Mouse (Mus musculus): ENCODE results near the gene AL731706.1. TPM values are rescaled to one million over a fixed set of nuclear protein-coding genes. Genes with fewer than 3 reads are reported as not detected.
"Not testable (repeated sequence)": the region's sequence is repeated elsewhere in the genome, so short reads cannot be mapped to it uniquely, and the experiment has no call there.

Gene AL731706.1
- polyA plus RNA-seq, 1 experiment from 2014 or later: 44.0 TPM

DNA sequence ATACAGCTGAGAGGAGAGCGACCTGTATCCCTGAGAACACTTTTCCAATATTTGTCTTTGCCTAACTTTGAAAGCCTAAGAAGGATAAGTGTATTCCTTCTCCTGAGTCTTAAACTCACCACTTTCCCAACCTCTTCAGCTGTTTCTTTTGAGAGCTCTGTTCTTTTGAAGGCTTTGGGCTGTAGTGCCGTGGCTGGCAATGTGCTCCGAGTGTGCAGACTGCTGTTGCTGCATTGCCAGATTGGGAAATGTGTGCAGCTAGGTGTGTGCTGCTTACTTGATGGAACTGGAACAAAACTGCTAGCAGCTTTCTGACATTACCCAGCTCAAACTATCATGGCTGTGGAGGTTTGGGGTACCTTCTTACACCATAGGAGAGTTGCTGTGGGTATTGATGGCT, 21.8 kb upstream of the AL731706.1 start:
- Histone ChIP-seq H3K9ac (ENCODE audit: low read depth, low read length) (no peak overlapping the region), H3K27ac (ENCODE audit: low read depth, low read length) (no peak overlapping the region), H3K4me3 (ENCODE audit: low read depth, low read length) (no peak overlapping the region), H3K4me2 (no peak overlapping the region), H3K9me3 (replicated peaks; ENCODE audit: control insufficient read depth, low read length) (no peaks in the 10 kb centered on the region), H3K36me3 (ENCODE audit: control insufficient read depth, insufficient read depth, low read length) (no peaks in the 10 kb centered on the region), H3K27me3 (ENCODE audit: control insufficient read depth, insufficient read depth, low read length) (no peaks in the 10 kb centered on the region), H3K4me1 (ENCODE audit: control insufficient read depth, insufficient read depth, low read length) (peaks cover 5% of the 10 kb centered on the region; the same call in 1 of the 2 replicates)
- WGBS (ENCODE audit: insufficient replicate concordance): 79% methylated on average over 3 of the region's 3 CpGs
- ATAC-seq (replicated peaks; ENCODE audit: insufficient number of reproducible peaks, low FRiP score, low TSS enrichment): no peak

DNA sequence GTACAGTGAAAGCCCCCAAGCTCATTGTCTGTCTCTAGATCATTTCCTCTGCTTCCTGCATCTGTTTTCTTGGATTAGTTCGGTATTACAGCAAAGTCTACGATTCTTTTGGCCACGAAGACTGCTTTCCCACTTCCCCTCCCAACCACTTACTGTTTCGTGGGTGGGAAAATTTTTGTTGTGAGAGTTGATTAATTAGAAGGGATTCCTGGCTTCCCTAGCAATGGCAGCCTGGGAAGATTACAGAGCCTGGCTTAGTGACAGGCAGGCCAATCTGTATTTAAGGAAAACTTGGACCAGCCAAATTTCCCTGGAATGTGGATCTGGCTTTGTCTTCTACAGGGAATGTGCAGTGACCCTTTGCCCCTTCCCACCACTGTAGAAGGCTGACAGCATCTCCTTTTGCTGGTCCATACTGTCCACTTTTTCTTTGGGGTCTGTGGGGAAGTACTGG, 20.8 kb upstream of the AL731706.1 start:
- H3K27me3 ChIP-seq (ENCODE audit: control insufficient read depth, insufficient read depth, low read length): no peaks in the 10 kb centered on the region
- H3K36me3 ChIP-seq (ENCODE audit: control insufficient read depth, insufficient read depth, low read length): no peaks in the 10 kb centered on the region
- H3K9me3 ChIP-seq (replicated peaks; ENCODE audit: control insufficient read depth, low read length): no peaks in the 10 kb centered on the region
- H3K4me1 ChIP-seq (ENCODE audit: control insufficient read depth, insufficient read depth, low read length): peaks cover 5% of the 10 kb centered on the region; the same call in 1 of the 2 replicates
- no peak overlapping the region for H3K27ac ChIP-seq (ENCODE audit: low read depth, low read length)
- WGBS (ENCODE audit: insufficient replicate concordance): 34% methylated on average over 4 of the region's 4 CpGs
- H3K4me3 ChIP-seq (ENCODE audit: low read depth, low read length): no peak overlapping the region
- H3K9ac ChIP-seq (ENCODE audit: low read depth, low read length): no peak overlapping the region
- ATAC-seq (replicated peaks; ENCODE audit: insufficient number of reproducible peaks, low FRiP score, low TSS enrichment): no peak
- H3K4me2 ChIP-seq: no peak overlapping the region

DNA sequence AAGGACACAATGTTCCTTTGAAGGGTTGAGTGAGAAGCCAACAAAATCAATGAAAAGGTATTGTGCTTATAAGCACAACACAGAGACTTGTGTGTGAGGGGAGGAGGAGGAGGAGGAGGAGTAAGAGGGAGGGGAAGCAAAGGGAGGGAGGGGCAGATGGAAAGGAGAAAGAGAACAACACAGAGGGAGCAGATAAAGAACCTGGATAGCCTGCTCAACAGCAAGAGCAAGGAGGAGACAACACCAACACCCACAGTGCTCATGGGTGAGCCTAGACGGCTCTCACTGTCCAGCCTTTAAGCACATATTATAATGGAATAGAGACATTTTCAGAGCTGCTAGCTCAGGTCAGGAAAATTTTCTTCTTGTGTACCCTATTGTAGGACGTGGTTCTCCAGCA, 18.1 kb upstream of the AL731706.1 start:
- H3K4me3 ChIP-seq (ENCODE audit: low read depth, low read length): no peak overlapping the region
- no peak overlapping the region for H3K4me2 ChIP-seq
- peaks cover 5% of the 10 kb centered on the region; the same call in 1 of the 2 replicates for H3K4me1 ChIP-seq (ENCODE audit: control insufficient read depth, insufficient read depth, low read length)
- WGBS (ENCODE audit: insufficient replicate concordance): 62% methylated on average over 2 of the region's 2 CpGs
- no peak for ATAC-seq (replicated peaks; ENCODE audit: insufficient number of reproducible peaks, low FRiP score, low TSS enrichment)
- no peak overlapping the region for H3K27ac ChIP-seq (ENCODE audit: low read depth, low read length)
- no peaks in the 10 kb centered on the region for H3K27me3 ChIP-seq (ENCODE audit: control insufficient read depth, insufficient read depth, low read length)
- no peak overlapping the region for H3K9ac ChIP-seq (ENCODE audit: low read depth, low read length)
- H3K9me3 ChIP-seq (replicated peaks; ENCODE audit: control insufficient read depth, low read length): no peaks in the 10 kb centered on the region
- H3K36me3 ChIP-seq (ENCODE audit: control insufficient read depth, insufficient read depth, low read length): peaks cover 3% of the 10 kb centered on the region; the same call in 1 of the 2 replicates

DNA sequence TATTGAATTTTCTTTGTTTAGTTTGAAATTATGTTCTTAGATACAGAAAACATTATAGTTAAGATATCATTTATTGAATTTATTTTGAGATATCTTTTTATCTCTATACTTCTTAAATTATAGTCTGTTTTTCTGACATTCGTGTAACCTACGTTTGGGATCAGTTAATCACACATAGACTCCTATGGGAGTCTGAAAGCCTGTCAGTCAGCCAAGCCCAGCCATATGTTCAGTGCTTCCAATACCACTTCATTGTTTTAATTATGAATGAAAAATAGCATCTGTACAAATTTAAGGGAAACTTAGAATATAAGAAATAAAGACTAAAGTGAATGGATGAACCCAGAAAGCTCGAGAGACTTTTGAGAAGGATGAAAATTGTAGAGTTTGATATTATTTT, 17.4 kb upstream of the AL731706.1 start:
- 79% methylated on average over 3 of the region's 3 CpGs for WGBS (ENCODE audit: insufficient replicate concordance)

DNA sequence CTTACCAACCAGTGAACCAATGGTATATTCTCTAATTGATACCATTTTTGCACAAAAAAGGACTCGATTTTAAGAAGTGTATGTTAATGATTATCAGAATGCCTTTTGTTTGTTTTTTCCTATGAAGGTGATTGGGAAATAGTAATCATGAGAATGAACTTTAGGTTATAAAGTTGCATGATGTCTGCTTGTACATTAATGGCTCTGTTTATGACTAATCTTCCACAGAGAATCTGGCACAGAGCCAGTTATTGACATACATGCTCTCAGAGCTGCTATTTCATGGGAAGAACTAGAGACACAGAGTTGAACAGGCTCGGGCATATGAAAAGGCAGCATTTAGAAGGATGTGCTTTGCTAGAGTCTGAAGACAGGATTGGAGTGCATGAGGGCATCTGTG, 4.9 kb upstream of the AL731706.1 start:
- H3K27me3 ChIP-seq (ENCODE audit: control insufficient read depth, insufficient read depth, low read length): no peaks in the 10 kb centered on the region
- H3K36me3 ChIP-seq (ENCODE audit: control insufficient read depth, insufficient read depth, low read length): no peaks in the 10 kb centered on the region
- no peak overlapping the region for H3K4me3 ChIP-seq (ENCODE audit: low read depth, low read length)
- H3K4me2 ChIP-seq: no peak overlapping the region
- H3K4me1 ChIP-seq (ENCODE audit: control insufficient read depth, insufficient read depth, low read length): no peaks in the 10 kb centered on the region; the same call in 1 of the 2 replicates
- H3K9me3 ChIP-seq (replicated peaks; ENCODE audit: control insufficient read depth, low read length): no peaks in the 10 kb centered on the region
- ATAC-seq (replicated peaks; ENCODE audit: insufficient number of reproducible peaks, low FRiP score, low TSS enrichment): no peak
- 78% methylated on average over 2 of the region's 2 CpGs for WGBS (ENCODE audit: insufficient replicate concordance)
- H3K27ac ChIP-seq (ENCODE audit: low read depth, low read length): no peak overlapping the region
- H3K9ac ChIP-seq (ENCODE audit: low read depth, low read length): no peak overlapping the region

More for the DNA sequence above, 17.4 kb upstream of the AL731706.1 start:
- Histone ChIP-seq H3K4me3 (ENCODE audit: low read depth, low read length) (no peak overlapping the region), H3K27me3 (ENCODE audit: control insufficient read depth, insufficient read depth, low read length) (no peaks in the 10 kb centered on the region), H3K27ac (ENCODE audit: low read depth, low read length) (no peak overlapping the region), H3K36me3 (ENCODE audit: control insufficient read depth, insufficient read depth, low read length) (peaks cover 3% of the 10 kb centered on the region; the same call in 1 of the 2 replicates), H3K4me1 (ENCODE audit: control insufficient read depth, insufficient read depth, low read length) (peaks cover 5% of the 10 kb centered on the region; the same call in 1 of the 2 replicates), H3K4me2 (no peak overlapping the region), H3K9ac (ENCODE audit: low read depth, low read length) (no peak overlapping the region), H3K9me3 (replicated peaks; ENCODE audit: control insufficient read depth, low read length) (no peaks in the 10 kb centered on the region)
- ATAC-seq (replicated peaks; ENCODE audit: insufficient number of reproducible peaks, low FRiP score, low TSS enrichment): no peak

DNA sequence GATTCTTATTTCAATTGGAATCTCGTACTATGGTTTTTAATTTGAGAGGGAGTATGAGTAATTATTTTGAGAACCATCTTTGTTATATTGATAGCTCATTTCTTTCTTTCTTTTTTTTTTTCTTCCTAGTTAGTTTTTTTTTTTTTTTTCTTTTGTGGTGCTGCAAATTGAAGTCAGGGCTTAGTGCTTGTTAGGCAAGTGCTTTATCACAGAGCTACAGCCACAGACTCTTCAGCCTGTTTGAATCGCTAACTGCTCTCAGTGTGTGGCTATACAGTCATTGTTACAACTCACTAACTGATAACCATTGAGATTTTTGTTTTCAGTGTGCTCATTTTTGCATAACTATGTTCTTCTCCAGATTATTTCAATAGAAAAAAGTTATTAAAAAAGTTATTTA, 3.3 kb upstream of the AL731706.1 start:
- no peak overlapping the region for H3K27ac ChIP-seq (ENCODE audit: low read depth, low read length)
- no peak for ATAC-seq (replicated peaks; ENCODE audit: insufficient number of reproducible peaks, low FRiP score, low TSS enrichment)
- H3K9ac ChIP-seq (ENCODE audit: low read depth, low read length): no peak overlapping the region
- no peaks in the 10 kb centered on the region for H3K9me3 ChIP-seq (replicated peaks; ENCODE audit: control insufficient read depth, low read length)
- no peak overlapping the region for H3K4me2 ChIP-seq
- 78% methylated on average over 2 of the region's 2 CpGs for WGBS (ENCODE audit: insufficient replicate concordance)
- no peaks in the 10 kb centered on the region; the same call in 1 of the 2 replicates for H3K4me1 ChIP-seq (ENCODE audit: control insufficient read depth, insufficient read depth, low read length)
- H3K36me3 ChIP-seq (ENCODE audit: control insufficient read depth, insufficient read depth, low read length): no peaks in the 10 kb centered on the region
- H3K27me3 ChIP-seq (ENCODE audit: control insufficient read depth, insufficient read depth, low read length): no peaks in the 10 kb centered on the region
- no peak overlapping the region for H3K4me3 ChIP-seq (ENCODE audit: low read depth, low read length)

DNA sequence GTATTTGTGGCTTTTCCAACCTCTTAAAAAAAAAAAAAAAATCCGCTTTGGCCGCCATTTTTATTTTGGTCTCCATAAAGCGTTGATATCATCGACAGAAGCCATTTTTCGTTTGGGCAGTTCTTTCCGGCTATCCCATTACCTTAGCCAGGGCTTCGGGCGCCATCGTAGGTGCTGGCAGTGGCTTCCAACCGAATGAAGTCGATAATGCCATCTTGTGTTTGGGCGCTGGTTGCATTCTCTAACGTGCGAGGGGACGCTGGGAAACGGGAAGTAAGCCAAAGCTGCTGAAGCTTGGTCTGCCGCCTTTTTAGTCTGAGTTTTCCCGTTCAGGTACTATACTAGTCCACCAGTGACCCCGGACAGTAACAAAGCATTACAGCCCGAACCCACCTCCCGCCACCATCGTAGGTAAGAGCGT, 772 bp upstream of the AL731706.1 start:
- peak overlapping the region; percentile 62 for H3K27ac ChIP-seq (ENCODE audit: low read depth, low read length)
- no peaks in the 10 kb centered on the region for H3K36me3 ChIP-seq (ENCODE audit: control insufficient read depth, insufficient read depth, low read length)
- no peaks in the 10 kb centered on the region for H3K27me3 ChIP-seq (ENCODE audit: control insufficient read depth, insufficient read depth, low read length)
- no peaks in the 10 kb centered on the region; the same call in 1 of the 2 replicates for H3K4me1 ChIP-seq (ENCODE audit: control insufficient read depth, insufficient read depth, low read length)
- peak overlapping the region; percentile 82 for H3K4me3 ChIP-seq (ENCODE audit: low read depth, low read length)
- peak overlapping the region; percentile 64 for H3K4me2 ChIP-seq
- under 1% methylated on average over 23 of the region's 23 CpGs for WGBS (ENCODE audit: insufficient replicate concordance)
- H3K9ac ChIP-seq (ENCODE audit: low read depth, low read length): peak overlapping the region; percentile 65
- H3K9me3 ChIP-seq (replicated peaks; ENCODE audit: control insufficient read depth, low read length): no peaks in the 10 kb centered on the region
- ATAC-seq (replicated peaks; ENCODE audit: insufficient number of reproducible peaks, low FRiP score, low TSS enrichment): peak; percentile 81

DNA sequence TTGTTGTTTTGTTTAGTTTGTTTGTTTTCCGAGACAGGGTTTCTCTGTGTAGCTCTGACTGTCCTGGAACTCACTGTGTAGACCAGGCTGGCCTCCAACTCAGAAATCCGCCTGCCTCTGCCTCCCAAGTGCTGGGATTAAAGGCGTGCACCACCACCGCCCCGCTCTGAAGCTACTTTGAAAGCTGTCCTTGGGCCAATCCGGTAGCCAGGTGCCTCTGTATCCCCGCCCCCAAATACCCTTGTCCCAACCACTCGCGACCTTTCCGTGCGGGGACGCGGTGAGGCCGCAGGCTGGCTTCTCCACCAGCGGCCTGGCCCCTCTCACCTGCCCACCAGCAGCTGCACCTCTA, 497 bp downstream of the AL731706.1 start:
- not testable (repeated sequence) for H3K27me3 ChIP-seq (ENCODE audit: control insufficient read depth, insufficient read depth, low read length); H3K4me1 ChIP-seq (ENCODE audit: control insufficient read depth, insufficient read depth, low read length); H3K9me3 ChIP-seq (replicated peaks; ENCODE audit: control insufficient read depth, low read length); H3K36me3 ChIP-seq (ENCODE audit: control insufficient read depth, insufficient read depth, low read length)
- ATAC-seq (replicated peaks; ENCODE audit: insufficient number of reproducible peaks, low FRiP score, low TSS enrichment): peak; percentile 77
- H3K27ac ChIP-seq (ENCODE audit: low read depth, low read length): peak overlapping the region; percentile 92
- WGBS (ENCODE audit: insufficient replicate concordance): 4% methylated on average over 15 of the region's 15 CpGs
- peak overlapping the region; percentile 93 for H3K9ac ChIP-seq (ENCODE audit: low read depth, low read length)
- H3K4me2 ChIP-seq: peak overlapping the region; percentile 60
- H3K4me3 ChIP-seq (ENCODE audit: low read depth, low read length): peak overlapping the region; percentile 82

DNA sequence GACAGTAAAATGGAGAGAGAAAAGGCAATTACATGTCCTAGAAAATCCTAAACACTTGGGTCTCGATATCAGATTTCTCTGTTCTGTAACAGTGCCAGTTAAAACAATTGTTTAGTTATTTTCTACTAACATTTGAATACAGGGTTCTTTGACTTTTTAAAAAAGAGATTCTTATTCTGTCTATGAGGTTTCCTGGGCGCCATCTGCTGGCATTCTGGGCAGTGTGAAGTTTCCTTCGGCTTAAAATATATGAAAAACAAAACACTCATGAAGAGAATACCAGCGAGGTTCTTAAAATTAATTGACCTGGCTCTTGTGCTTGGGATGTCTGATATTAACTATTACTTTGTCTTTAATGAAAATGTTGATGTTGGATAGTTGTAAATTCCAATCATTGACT, 4.3 kb downstream of the AL731706.1 start:
- Histone ChIP-seq H3K9ac (ENCODE audit: low read depth, low read length) (no peak overlapping the region), H3K9me3 (replicated peaks; ENCODE audit: control insufficient read depth, low read length) (no peaks in the 10 kb centered on the region), H3K4me1 (ENCODE audit: control insufficient read depth, insufficient read depth, low read length) (no peaks in the 10 kb centered on the region), H3K4me2 (no peak overlapping the region), H3K27me3 (ENCODE audit: control insufficient read depth, insufficient read depth, low read length) (no peaks in the 10 kb centered on the region), H3K36me3 (ENCODE audit: control insufficient read depth, insufficient read depth, low read length) (peaks cover 5% of the 10 kb centered on the region), H3K4me3 (ENCODE audit: low read depth, low read length) (no peak overlapping the region), H3K27ac (ENCODE audit: low read depth, low read length) (no peak overlapping the region)
- 73% methylated on average over 4 of the region's 4 CpGs for WGBS (ENCODE audit: insufficient replicate concordance)
- ATAC-seq (replicated peaks; ENCODE audit: insufficient number of reproducible peaks, low FRiP score, low TSS enrichment): no peak

Data from heart, embryonic 11.5 days (tissue).